Mouse (Mus musculus) embryonic facial prominence, embryonic 11.5 days (tissue): Measurements from ENCODE around the gene Gm8369. TPM values are rescaled to one million over a fixed set of nuclear protein-coding genes. Genes with fewer than 3 reads are reported as not detected.
"Not testable (repeated sequence)": the region's sequence is repeated elsewhere in the genome, so short reads cannot be mapped to it uniquely, and the experiment has no call there.

Source experiments
- ATAC-seq: fragments of 200-750 bp; cut with Nextera tagmentation; replicated peaks from 2 replicates; pipeline ENCODE4 v1.8.0; 2017; ENCODE audit warnings: low read depth; ENCODE audit not compliant: insufficient number of reproducible peaks, low FRiP score, low TSS enrichment
- DNase-seq: peaks from one replicate; pipeline ENCODE4 v3.0.0-alpha.2; 2015; ENCODE audit warnings: low spot score
- H3K27ac ChIP-seq: fragments of 300-500 bp; sonication (generic); replicated peaks from 2 replicates; pipeline ENCODE4 v1.5.1; 2014; ENCODE audit warnings: mild to moderate bottlenecking, low read depth, low read length, control low read depth
- H3K27me3 ChIP-seq: fragments of 300-500 bp; sonication (generic); 2 replicates; pipeline ENCODE4 v1.6.1; 2014; ENCODE audit warnings: mild to moderate bottlenecking, low read length, moderate library complexity, mixed read lengths; ENCODE audit not compliant: control insufficient read depth, insufficient read depth
- H3K36me3 ChIP-seq: fragments of 300-500 bp; sonication (generic); replicated peaks from 2 replicates; pipeline ENCODE4 v1.6.1; 2014; ENCODE audit warnings: low read depth, mild to moderate bottlenecking, low read length, moderate library complexity, mixed read lengths; ENCODE audit not compliant: control insufficient read depth, insufficient read depth
- H3K4me1 ChIP-seq: fragments of 300-500 bp; sonication (generic); 2 replicates; pipeline ENCODE4 v1.6.1; 2014; ENCODE audit warnings: low read length, mixed read lengths; ENCODE audit not compliant: control insufficient read depth, insufficient read depth
- H3K4me2 ChIP-seq: fragments of 300-500 bp; sonication (generic); 2 replicates; pipeline ENCODE4 v1.6.1; 2014; ENCODE audit warnings: low read depth, mild to moderate bottlenecking, control low read depth, low read length, moderate library complexity
- H3K4me3 ChIP-seq: fragments of 300-500 bp; sonication (generic); 2 replicates; pipeline ENCODE4 v1.5.1; 2014; ENCODE audit warnings: low read depth, low read length, control low read depth
- H3K9ac ChIP-seq: fragments of 300-500 bp; sonication (generic); replicated peaks from 2 replicates; pipeline ENCODE4 v1.6.1; 2014; ENCODE audit warnings: mild to moderate bottlenecking, control low read depth, low read length
- H3K9me3 ChIP-seq: fragments of 300-500 bp; sonication (generic); replicated peaks from 2 replicates; pipeline ENCODE4 v1.6.1; 2016; ENCODE audit warnings: mild to moderate bottlenecking, low read length, inconsistent platforms, mixed read lengths; ENCODE audit not compliant: control insufficient read depth
- WGBS: fragments of 180-500 bp; shearing (Covaris S2); extraction: QIAGEN DNeasy Blood & Tissue Kit; methylation state at CpG from one replicate; pipeline ENCODE4 v1.1.7; 2014; 5-methylcytosine and 5-hydroxymethylcytosine counted together
- polyA plus RNA-seq: library from polyadenylated mRNA; unstranded; fragments of >200 nt; fragmentation: Nextera tagmentation; extraction: Ambion mirVana; gene quantifications from 2 replicates; pipeline ENCODE4 v1.2.1, GENCODE M21; 2014

Gm8369 gene
- not detected in 2 replicates for polyA plus RNA-seq

GRCm38 (mm10) chr19:11485746-11486145 lies at the start of gene Gm8369:
TSS of gene Gm8369 (plus strand) at chr19:11485938.
- H3K27ac ChIP-seq: no peak within 1 kb of the TSS
- H3K4me1 ChIP-seq: no peaks in the 10 kb centered on the region
- no peak within 1 kb of the TSS for H3K4me2 ChIP-seq
- ATAC-seq (no peak), DNase-seq (no peak)
- H3K9me3 ChIP-seq: no peaks in the 10 kb centered on the region
- no peak within 1 kb of the TSS for H3K9ac ChIP-seq
- WGBS: 71% methylated on average over 2 of the region's 2 CpGs
- H3K4me3 ChIP-seq: no peak within 1 kb of the TSS
- H3K27me3 ChIP-seq: no peaks in the 10 kb centered on the region
- no peaks in the 10 kb centered on the region for H3K36me3 ChIP-seq

GRCm38 (mm10) chr19:11443338-11443737 lies 42.4 kb upstream of the Gm8369 start, which contains the start of gene Ms4a4b:
TSS of gene Ms4a4b (plus strand) at chr19:11443553.
- no peak within 1 kb of the TSS for H3K4me2 ChIP-seq
- ATAC-seq (no peak), DNase-seq (no peak)
- no peaks in the 10 kb centered on the region for H3K4me1 ChIP-seq
- no peaks in the 10 kb centered on the region for H3K9me3 ChIP-seq
- no peak within 1 kb of the TSS for H3K9ac ChIP-seq
- H3K27ac ChIP-seq: no peak within 1 kb of the TSS
- H3K4me3 ChIP-seq: no peak within 1 kb of the TSS
- H3K36me3 ChIP-seq: no peaks in the 10 kb centered on the region
- no peaks in the 10 kb centered on the region for H3K27me3 ChIP-seq

DNA sequence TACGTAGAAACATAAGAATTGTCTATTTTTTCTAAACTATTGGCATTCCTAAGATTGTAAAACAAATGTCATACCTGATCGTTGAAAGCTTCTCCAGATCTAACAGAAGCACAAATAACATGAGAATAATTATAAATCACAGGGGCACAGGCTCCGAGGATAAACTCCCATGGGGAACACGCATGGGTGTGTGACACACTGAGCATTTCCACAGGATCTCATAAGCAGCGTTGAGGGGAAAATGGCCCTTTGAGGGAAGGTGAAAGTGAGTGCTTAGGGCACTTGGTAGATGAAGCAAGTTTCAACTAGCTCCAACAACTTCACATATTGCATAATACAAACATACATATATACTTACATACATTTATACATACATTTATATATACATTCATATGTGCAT lies 41.8 kb upstream of the Gm8369 start:
- DNase-seq (no peak), ATAC-seq (no peak)
- Histone ChIP-seq H3K27me3 (no peaks in the 10 kb centered on the region), H3K4me1 (no peaks in the 10 kb centered on the region), H3K4me2 (no peak overlapping the region), H3K36me3 (no peaks in the 10 kb centered on the region), H3K9ac (no peak overlapping the region), H3K4me3 (no peak overlapping the region), H3K9me3 (no peaks in the 10 kb centered on the region), H3K27ac (no peak overlapping the region)
- 88% methylated on average over 5 of the region's 5 CpGs for WGBS

GRCm38 (mm10) chr19:11447238-11447637 lies 38.5 kb upstream of the Gm8369 start:
- Histone ChIP-seq H3K9ac (no peak overlapping the region), H3K4me2 (no peak overlapping the region), H3K4me3 (no peak overlapping the region), H3K4me1 (no peaks in the 10 kb centered on the region), H3K9me3 (no peaks in the 10 kb centered on the region), H3K36me3 (no peaks in the 10 kb centered on the region), H3K27ac (no peak overlapping the region), H3K27me3 (no peaks in the 10 kb centered on the region)
- WGBS: 86% methylated on average over 2 of the region's 2 CpGs
- DNase-seq: no peak
- no peak for ATAC-seq

DNA sequence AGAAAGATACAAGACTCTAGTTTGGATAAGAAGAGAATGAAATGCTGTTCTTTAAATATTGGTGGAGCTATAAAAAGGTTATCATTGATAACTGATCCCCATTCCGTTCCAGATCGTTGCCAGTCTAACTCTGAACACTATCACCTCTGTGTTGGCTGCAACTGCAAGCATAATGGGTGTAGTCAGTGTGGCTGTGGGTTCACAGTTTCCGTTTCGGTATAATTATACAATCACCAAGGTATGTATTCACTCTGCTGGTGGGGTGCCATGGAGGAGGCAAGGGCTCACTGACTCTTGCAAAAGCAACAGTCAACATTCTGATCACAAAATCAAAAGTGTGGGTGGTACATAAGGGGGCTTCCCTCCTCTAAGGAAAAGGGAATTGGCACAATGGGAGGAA lies 26.7 kb upstream of the Gm8369 start:
- ATAC-seq, H3K27me3 ChIP-seq, DNase-seq, H3K9me3 ChIP-seq, H3K4me2 ChIP-seq, H3K27ac ChIP-seq, H3K4me3 ChIP-seq, H3K9ac ChIP-seq, H3K36me3 ChIP-seq, H3K4me1 ChIP-seq: not testable (repeated sequence)
- 75% methylated on average over 2 of the region's 4 CpGs for whole genome bisulfite sequencing

GRCm38 (mm10) chr19:11464795-11465194 lies 20.9 kb upstream of the Gm8369 start:
- H3K4me1 ChIP-seq, H3K9ac ChIP-seq, ATAC-seq, H3K36me3 ChIP-seq, H3K9me3 ChIP-seq, H3K4me3 ChIP-seq, H3K4me2 ChIP-seq, H3K27me3 ChIP-seq, H3K27ac ChIP-seq, DNase-seq: not testable (repeated sequence)
- 38% methylated on average over 1 of the region's 1 CpGs for WGBS

DNA sequence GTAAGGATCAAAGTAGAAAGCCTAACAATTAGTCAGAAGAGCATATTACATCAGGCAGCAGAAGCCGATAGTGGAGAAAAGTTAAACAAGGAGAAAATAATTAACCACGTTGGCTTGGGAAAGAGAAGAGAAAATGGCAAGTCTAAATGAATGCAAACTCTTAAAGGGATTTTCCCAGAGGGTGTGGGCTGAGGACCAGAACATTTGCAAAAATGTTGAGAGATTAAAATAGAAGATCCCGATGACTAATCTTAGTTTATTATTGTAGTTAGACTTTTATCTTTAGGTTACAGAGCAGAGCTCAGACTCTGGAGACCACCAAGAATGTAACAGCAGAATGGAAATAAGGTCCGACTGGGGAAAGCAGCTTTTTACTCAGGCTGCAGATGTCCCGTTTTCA lies 19.3 kb upstream of the Gm8369 start:
- no peak overlapping the region for H3K4me2 ChIP-seq
- no peaks in the 10 kb centered on the region for H3K9me3 ChIP-seq
- DNase-seq (no peak), ATAC-seq (no peak)
- H3K9ac ChIP-seq: no peak overlapping the region
- WGBS: 77% methylated on average over 5 of the region's 5 CpGs
- no peaks in the 10 kb centered on the region for H3K27me3 ChIP-seq
- no peaks in the 10 kb centered on the region for H3K36me3 ChIP-seq
- no peak overlapping the region for H3K4me3 ChIP-seq
- no peaks in the 10 kb centered on the region for H3K4me1 ChIP-seq
- H3K27ac ChIP-seq: no peak overlapping the region

GRCm38 (mm10) chr19:11468361-11468760 lies 17.4 kb upstream of the Gm8369 start:
- H3K4me3 ChIP-seq, H3K4me1 ChIP-seq, H3K4me2 ChIP-seq, H3K9me3 ChIP-seq, ATAC-seq, H3K27ac ChIP-seq, H3K9ac ChIP-seq, DNase-seq, H3K36me3 ChIP-seq, H3K27me3 ChIP-seq: not testable (repeated sequence)
- 55% methylated on average over 1 of the region's 1 CpGs for WGBS
